Mouse (Mus musculus) MN1 (cell line): ENCODE results near the gene Cfap54.

Experiments
- DNase-seq: peaks from one replicate; pipeline ENCODE4 v3.0.0-alpha.2; 2016; ENCODE audit warnings: low spot score

Gene Cfap54

DNA sequence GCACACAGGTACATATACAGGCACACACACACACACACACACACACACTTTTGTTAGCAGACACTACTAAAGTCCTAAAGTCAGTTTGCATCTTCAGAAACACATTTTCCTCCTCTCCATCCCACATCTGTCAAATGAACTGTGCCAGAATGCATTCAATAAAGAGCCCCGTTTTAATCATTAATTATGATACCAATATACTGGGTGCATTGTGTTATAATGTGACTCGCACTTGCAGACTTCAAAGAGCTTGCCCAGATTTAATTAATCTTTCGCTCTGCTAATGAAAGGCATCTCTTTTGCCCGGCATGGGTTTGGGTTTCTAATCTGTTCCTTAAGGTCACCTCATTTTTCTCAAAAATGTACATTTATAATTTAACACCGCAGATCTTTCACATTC is 327.1 kb downstream of the Cfap54 start:
- DNase-seq: no peak

GRCm38 (mm10) chr10:92730339-92730738 is 351.1 kb downstream of the Cfap54 start:
- DNase-seq: no peak

- no peak for DNase-seq
Observed at GRCm38 (mm10) chr10:92728723-92729122, 352.7 kb downstream of the Cfap54 start.
